Mouse (Mus musculus) stomach, postnatal 0 days (tissue): ENCODE results near the gene Hspbp1. TPM values are rescaled to one million over a fixed set of nuclear protein-coding genes. Genes with fewer than 3 reads are reported as not detected.

ENCODE experiments used
- ATAC-seq: fragments of 200-750 bp; cut with Nextera tagmentation; 2 replicates; pipeline ENCODE4 v1.8.0; 2017; ENCODE audit not compliant: low FRiP score, low TSS enrichment
- DNase-seq: peaks from one replicate; pipeline ENCODE4 v3.0.0-alpha.2; 2016; ENCODE audit warnings: low spot score
- H3K27ac ChIP-seq: fragments of 300-500 bp; sonication (generic); replicated peaks from 2 replicates; pipeline ENCODE4 v1.5.1; 2014; ENCODE audit warnings: mild to moderate bottlenecking, control low read depth
- H3K27me3 ChIP-seq: fragments of 300-500 bp; sonication (generic); 2 replicates; pipeline ENCODE4 v1.6.1; 2014; ENCODE audit warnings: low read length; ENCODE audit not compliant: control insufficient read depth, insufficient read depth
- H3K36me3 ChIP-seq: fragments of 300-500 bp; sonication (generic); 2 replicates; pipeline ENCODE4 v1.6.1; 2014; ENCODE audit warnings: low read length, mixed read lengths; ENCODE audit not compliant: control insufficient read depth, insufficient read depth
- H3K4me1 ChIP-seq: fragments of 300-500 bp; sonication (generic); replicated peaks from 2 replicates; pipeline ENCODE4 v1.6.1; 2014; ENCODE audit warnings: antibody characterized with exemption; ENCODE audit not compliant: control insufficient read depth, insufficient read depth
- H3K4me2 ChIP-seq: fragments of 300-500 bp; sonication (generic); replicated peaks from 2 replicates; pipeline ENCODE4 v1.6.1; 2014; ENCODE audit warnings: low read depth, mild to moderate bottlenecking, control low read depth, moderate library complexity
- H3K4me3 ChIP-seq: fragments of 300-500 bp; sonication (generic); 2 replicates; pipeline ENCODE4 v1.5.1; 2014; ENCODE audit warnings: low read depth, low read length, control low read depth
- H3K9ac ChIP-seq: fragments of 300-500 bp; sonication (generic); 2 replicates; pipeline ENCODE4 v1.6.1; 2014; ENCODE audit warnings: mild to moderate bottlenecking, low read length, control low read depth, mixed read lengths
- H3K9me3 ChIP-seq: fragments of 300-500 bp; sonication (generic); 2 replicates; pipeline ENCODE4 v1.6.1; 2016; ENCODE audit warnings: low read length; ENCODE audit not compliant: control insufficient read depth
- CTCF ChIP-seq: IDR thresholded peaks from 2 replicates; pipeline ENCODE4 v1.5.1; 2016; ENCODE audit warnings: antibody characterized with exemption, low read depth, mild to moderate bottlenecking, moderate library complexity
- EP300 ChIP-seq: optimal IDR thresholded peaks from 2 replicates; pipeline ENCODE3; 2016; ENCODE audit warnings: antibody characterized with exemption
- WGBS: fragments of 180-500 bp; shearing (Covaris S2); extraction: QIAGEN DNeasy Blood & Tissue Kit; methylation state at CpG from one replicate; pipeline ENCODE4 v1.1.7; 2014; 5-methylcytosine and 5-hydroxymethylcytosine counted together
- polyA plus RNA-seq: library from polyadenylated mRNA; unstranded; fragments of >200 nt; fragmentation: Nextera tagmentation; extraction: Ambion mirVana; gene quantifications from 2 replicates; pipeline ENCODE4 v1.2.1, GENCODE M21; 2015

Hspbp1 gene
- polyA plus RNA-seq, 1 experiment from 2014 or later = 59.1 TPM

GRCm38 (mm10) chr7:4719276-4719675, 34.4 kb upstream of the Hspbp1 start:
- H3K27me3 ChIP-seq = no peaks in the 10 kb centered on the region
- no peak overlapping the region for H3K27ac ChIP-seq
- 88% methylated on average over 3 of the region's 3 CpGs for WGBS
- ATAC-seq (no peak), DNase-seq (no peak)
- no peaks in the 10 kb centered on the region for H3K36me3 ChIP-seq
- no peaks in the 10 kb centered on the region for H3K9me3 ChIP-seq
- H3K9ac ChIP-seq = no peak overlapping the region
- H3K4me1 ChIP-seq = no peaks in the 10 kb centered on the region
- no peak overlapping the region for H3K4me2 ChIP-seq
- TF ChIP-seq CTCF = no peak
- TF ChIP-seq EP300 = no peak
- no peak overlapping the region for H3K4me3 ChIP-seq

- H3K4me2 ChIP-seq = no peak overlapping the region
- no peak overlapping the region for H3K27ac ChIP-seq
- DNase-seq = no peak
- H3K9me3 ChIP-seq = no peaks in the 10 kb centered on the region
- WGBS = 71% methylated on average over 6 of the region's 6 CpGs
- no peak for ATAC-seq
- no peak overlapping the region for H3K9ac ChIP-seq
- no peaks in the 10 kb centered on the region for H3K4me1 ChIP-seq
- no peaks in the 10 kb centered on the region for H3K36me3 ChIP-seq
- TF ChIP-seq CTCF (no peak), EP300 (no peak)
- no peak overlapping the region for H3K4me3 ChIP-seq
- H3K27me3 ChIP-seq = no peaks in the 10 kb centered on the region
Observed at GRCm38 (mm10) chr7:4716955-4717354, 32.1 kb upstream of the Hspbp1 start.

- Histone ChIP-seq H3K9ac (no peak overlapping the region), H3K4me3 (no peak overlapping the region), H3K36me3 (peaks cover 7% of the 10 kb centered on the region; the same call in 1 of the 2 replicates), H3K9me3 (no peaks in the 10 kb centered on the region), H3K27me3 (no peaks in the 10 kb centered on the region), H3K27ac (no peak overlapping the region), H3K4me1 (no peaks in the 10 kb centered on the region), H3K4me2 (no peak overlapping the region)
- DNase-seq (no peak), ATAC-seq (no peak)
- TF ChIP-seq EP300 = no peak
- peak; percentile 57 for TF ChIP-seq CTCF
- WGBS = 77% methylated on average over 3 of the region's 3 CpGs
Observed at GRCm38 (mm10) chr7:4712594-4712993, 27.7 kb upstream of the Hspbp1 start.

GRCm38 (mm10) chr7:4705098-4705497, 20.2 kb upstream of the Hspbp1 start:
- H3K27ac ChIP-seq = no peak overlapping the region
- peaks cover 4% of the 10 kb centered on the region; the same call in 1 of the 2 replicates for H3K36me3 ChIP-seq
- no peak for ATAC-seq
- no peaks in the 10 kb centered on the region for H3K27me3 ChIP-seq
- no peaks in the 10 kb centered on the region for H3K4me1 ChIP-seq
- no peaks in the 10 kb centered on the region for H3K9me3 ChIP-seq
- H3K4me3 ChIP-seq = no peak overlapping the region
- peak; percentile 59 for DNase-seq
- WGBS = 51% methylated on average over 18 of the region's 18 CpGs
- TF ChIP-seq CTCF (peak; percentile 75), EP300 (no peak)
- H3K4me2 ChIP-seq = no peak overlapping the region
- no peak overlapping the region for H3K9ac ChIP-seq

GRCm38 (mm10) chr7:4703195-4703594, 18.3 kb upstream of the Hspbp1 start:
- Histone ChIP-seq H3K27ac (no peak overlapping the region), H3K4me1 (no peaks in the 10 kb centered on the region), H3K4me2 (no peak overlapping the region), H3K27me3 (no peaks in the 10 kb centered on the region), H3K9ac (no peak overlapping the region), H3K4me3 (no peak overlapping the region), H3K36me3 (no peaks in the 10 kb centered on the region; the same call in 1 of the 2 replicates), H3K9me3 (no peaks in the 10 kb centered on the region)
- WGBS = 95% methylated on average over 7 of the region's 7 CpGs
- ATAC-seq (no peak), DNase-seq (no peak)
- no peak for TF ChIP-seq CTCF
- no peak for TF ChIP-seq EP300

- DNase-seq = no peak
- no peak overlapping the region for H3K9ac ChIP-seq
- H3K27me3 ChIP-seq = no peaks in the 10 kb centered on the region
- TF ChIP-seq EP300 = no peak
- no peak for TF ChIP-seq CTCF
- H3K4me3 ChIP-seq = no peak overlapping the region
- no peak for ATAC-seq
- H3K9me3 ChIP-seq = no peaks in the 10 kb centered on the region
- H3K4me2 ChIP-seq = no peak overlapping the region
- no peaks in the 10 kb centered on the region; the same call in 1 of the 2 replicates for H3K36me3 ChIP-seq
- H3K4me1 ChIP-seq = no peaks in the 10 kb centered on the region
- no peak overlapping the region for H3K27ac ChIP-seq
- WGBS = 57% methylated on average over 8 of the region's 8 CpGs
Observed at GRCm38 (mm10) chr7:4702334-4702733, 17.5 kb upstream of the Hspbp1 start.
